Mouse (Mus musculus): ENCODE results near the gene Iqsec1. TPM values are rescaled to one million over a fixed set of nuclear protein-coding genes. Genes with fewer than 3 reads are reported as not detected.
A peak's percentile ranks its signal among the peaks of the same experiment; 100 is the strongest.

Gene Iqsec1
- total and polyA plus RNA-seq, 2 experiments from 2014 or later = 34.5 to 149 TPM

DNA sequence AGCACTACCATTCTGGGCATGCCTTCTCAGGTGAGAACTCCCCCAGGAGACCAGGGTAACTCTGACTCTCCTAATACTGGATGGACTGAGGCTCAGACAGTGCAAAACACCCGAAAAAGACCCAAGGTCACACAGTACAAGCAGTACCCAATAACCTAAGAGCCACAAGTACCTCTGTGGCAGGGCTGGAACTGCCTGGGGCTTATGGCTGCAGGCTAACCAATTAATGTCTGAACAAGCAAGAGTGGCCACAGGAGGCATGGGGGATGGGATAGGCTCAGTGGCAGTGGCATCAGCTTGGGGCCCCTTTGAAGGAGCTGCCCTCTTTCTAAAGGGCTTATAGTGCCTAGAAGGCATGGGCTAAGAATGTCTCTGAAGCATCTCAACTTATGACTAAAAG lies 263.0 kb downstream of the Iqsec1 start:
- no peak overlapping the region for H3K4me3 ChIP-seq (ENCODE audit: low read depth, low read length)
- H3K4me1 ChIP-seq (ENCODE audit: insufficient read depth, low read length) = peaks cover 3% of the 10 kb centered on the region; the same call in 1 of the 2 replicates
- TF ChIP-seq CTCF (IDR thresholded peaks at IDR 0.05) = no peak
- no peak overlapping the region for H3K4me2 ChIP-seq (ENCODE audit: low read depth, low read length, poor library complexity, severe bottlenecking)
- 53% methylated on average over 1 of the region's 1 CpGs for WGBS
- no peaks in the 10 kb centered on the region for H3K9me3 ChIP-seq (ENCODE audit: low read length)
- no peaks in the 10 kb centered on the region for H3K27me3 ChIP-seq (ENCODE audit: insufficient read depth, low read length)
- ATAC-seq (ENCODE audit: low FRiP score) (0 out of 2 replicates have a peak, but pooled peaks have one; percentile 14), DNase-seq (ENCODE audit: low spot score) (no peak)
- no peak overlapping the region for H3K27ac ChIP-seq (ENCODE audit: low read depth, low read length)
- no peak overlapping the region for H3K9ac ChIP-seq (replicated peaks; ENCODE audit: low read length, poor library complexity, severe bottlenecking)
- no peaks in the 10 kb centered on the region for H3K36me3 ChIP-seq (ENCODE audit: insufficient read depth, low read length)

DNA sequence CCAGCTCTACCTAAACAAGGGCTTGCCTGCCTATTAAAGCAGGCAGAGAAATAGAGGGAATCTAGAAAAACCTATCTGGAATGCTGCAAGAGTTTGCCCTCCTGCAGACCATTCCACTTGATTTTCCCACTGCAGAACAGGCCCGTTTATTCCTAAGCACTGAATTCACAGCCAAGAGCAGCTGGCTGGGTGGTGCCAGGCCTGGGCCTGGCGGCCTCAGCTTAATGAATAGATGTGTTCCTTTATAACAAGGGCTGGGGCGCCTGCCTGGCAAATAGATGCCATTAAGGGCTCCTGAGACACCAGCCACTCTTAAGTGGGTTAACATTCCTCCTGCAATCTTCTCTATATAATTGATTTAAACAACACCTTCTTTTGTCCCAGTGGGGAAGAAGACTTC lies 265.5 kb downstream of the Iqsec1 start:
- no peak overlapping the region for H3K4me2 ChIP-seq (ENCODE audit: low read depth, low read length, poor library complexity, severe bottlenecking)
- H3K4me1 ChIP-seq (ENCODE audit: insufficient read depth, low read length) = peaks cover 3% of the 10 kb centered on the region; the same call in 1 of the 2 replicates
- 49% methylated on average over 3 of the region's 3 CpGs for WGBS
- no peak for TF ChIP-seq CTCF (IDR thresholded peaks at IDR 0.05)
- H3K9ac ChIP-seq (replicated peaks; ENCODE audit: low read length, poor library complexity, severe bottlenecking) = no peak overlapping the region
- H3K4me3 ChIP-seq (ENCODE audit: low read depth, low read length) = no peak overlapping the region
- H3K36me3 ChIP-seq (ENCODE audit: insufficient read depth, low read length) = no peaks in the 10 kb centered on the region
- no peak for ATAC-seq (ENCODE audit: low FRiP score)
- no peaks in the 10 kb centered on the region for H3K27me3 ChIP-seq (ENCODE audit: insufficient read depth, low read length)
- no peaks in the 10 kb centered on the region for H3K9me3 ChIP-seq (ENCODE audit: low read length)
- DNase-seq (ENCODE audit: low spot score) = peak; percentile 58
- H3K27ac ChIP-seq (ENCODE audit: low read depth, low read length) = no peak overlapping the region

DNA sequence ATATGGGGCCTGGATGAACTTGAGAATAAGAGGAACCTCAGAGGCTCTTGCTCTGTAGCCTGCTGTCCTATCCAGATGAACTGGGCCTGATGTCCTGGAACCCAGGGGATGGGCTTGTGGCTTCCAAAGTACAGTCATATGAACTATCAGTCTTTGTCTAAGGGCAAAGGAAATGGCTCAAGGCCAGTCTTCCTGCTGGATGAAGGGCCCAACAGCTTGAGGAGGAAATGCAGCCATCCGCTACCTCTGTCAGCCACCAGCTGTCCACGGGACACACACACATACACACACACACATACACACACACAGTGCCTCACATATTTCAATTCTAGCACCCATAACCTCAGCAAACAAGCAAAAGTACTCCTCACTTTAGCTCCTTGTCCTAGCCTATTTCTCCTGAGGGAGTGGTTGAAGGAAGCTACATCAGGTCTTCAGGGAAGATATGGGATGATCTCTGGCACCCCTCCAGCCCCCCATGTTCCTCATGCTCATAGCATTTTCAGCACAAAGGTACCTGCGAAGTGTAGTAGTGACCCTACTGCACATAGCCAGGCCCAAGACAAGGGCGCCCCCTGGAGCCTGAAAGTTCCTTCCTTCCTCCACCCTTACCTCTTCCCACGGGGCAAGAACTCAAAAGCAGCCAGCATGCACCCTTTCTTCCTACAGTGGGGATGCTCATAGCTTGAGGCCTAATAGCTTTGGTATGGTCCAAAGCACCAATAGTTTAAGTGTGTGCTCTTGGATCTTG lies 267.3 kb downstream of the Iqsec1 start:
- H3K4me3 ChIP-seq (ENCODE audit: low read depth, low read length) = no peak overlapping the region
- ATAC-seq (ENCODE audit: low FRiP score) = no peak
- peaks cover 8% of the 10 kb centered on the region for H3K4me1 ChIP-seq (ENCODE audit: insufficient read depth, low read length)
- H3K27me3 ChIP-seq (ENCODE audit: insufficient read depth, low read length) = no peaks in the 10 kb centered on the region
- no peaks in the 10 kb centered on the region for H3K36me3 ChIP-seq (ENCODE audit: insufficient read depth, low read length)
- no peak overlapping the region for H3K9ac ChIP-seq (replicated peaks; ENCODE audit: low read length, poor library complexity, severe bottlenecking)
- TF ChIP-seq CTCF (IDR thresholded peaks at IDR 0.05) = peak; percentile 56
- peak; percentile 48 for DNase-seq (ENCODE audit: low spot score)
- no peaks in the 10 kb centered on the region for H3K9me3 ChIP-seq (ENCODE audit: low read length)
- H3K4me2 ChIP-seq (ENCODE audit: low read depth, low read length, poor library complexity, severe bottlenecking) = no peak overlapping the region
- no peak overlapping the region for H3K27ac ChIP-seq (ENCODE audit: low read depth, low read length)
- WGBS = 59% methylated on average over 5 of the region's 5 CpGs

DNA sequence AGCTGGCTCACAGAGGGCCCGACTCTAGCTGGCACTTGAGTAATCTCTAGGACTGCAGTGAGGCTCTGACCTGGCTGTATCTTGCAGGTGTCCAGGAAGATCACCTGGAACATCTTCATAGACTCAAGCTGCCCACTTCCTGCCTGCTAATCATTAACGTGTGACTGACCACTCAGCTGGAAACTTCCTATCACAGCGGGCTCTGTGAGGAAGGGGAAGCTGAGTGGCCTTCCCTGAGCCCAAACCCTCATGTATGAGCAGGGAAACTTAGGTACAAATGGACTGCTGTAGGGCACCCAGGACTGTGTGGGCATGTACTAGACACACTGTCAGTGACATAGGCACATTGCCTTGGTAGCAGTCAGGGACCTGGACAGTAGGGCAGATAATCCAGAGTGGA lies 268.3 kb downstream of the Iqsec1 start:
- 65% methylated on average over 3 of the region's 3 CpGs for WGBS
- Histone ChIP-seq H3K9ac (replicated peaks; ENCODE audit: low read length, poor library complexity, severe bottlenecking) (no peak overlapping the region), H3K4me2 (ENCODE audit: low read depth, low read length, poor library complexity, severe bottlenecking) (no peak overlapping the region), H3K4me1 (ENCODE audit: insufficient read depth, low read length) (peaks cover 10% of the 10 kb centered on the region), H3K27me3 (ENCODE audit: insufficient read depth, low read length) (no peaks in the 10 kb centered on the region), H3K36me3 (ENCODE audit: insufficient read depth, low read length) (no peaks in the 10 kb centered on the region), H3K27ac (ENCODE audit: low read depth, low read length) (no peak overlapping the region), H3K9me3 (ENCODE audit: low read length) (no peaks in the 10 kb centered on the region), H3K4me3 (ENCODE audit: low read depth, low read length) (no peak overlapping the region)
- DNase-seq (ENCODE audit: low spot score) (no peak), ATAC-seq (ENCODE audit: low FRiP score) (no peak)
- TF ChIP-seq CTCF (IDR thresholded peaks at IDR 0.05) = no peak

DNA sequence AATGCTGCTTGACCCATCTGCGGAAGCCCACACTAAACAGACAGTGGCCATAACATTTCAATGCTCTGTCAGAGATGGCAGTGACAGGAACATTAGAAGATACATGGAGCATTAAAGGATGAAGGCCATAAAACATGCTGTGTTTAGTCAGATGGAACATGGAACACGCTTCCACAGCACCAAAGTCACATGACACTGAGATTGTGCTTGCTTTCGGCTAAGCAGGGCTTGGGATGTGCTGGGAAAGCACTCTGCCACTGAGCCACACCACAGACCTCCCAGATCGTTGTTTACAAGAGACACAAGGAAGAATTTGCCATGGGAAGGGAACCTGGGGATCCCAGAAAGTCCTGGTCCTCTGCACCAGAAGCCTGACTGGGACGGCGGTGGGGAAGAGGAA lies 269.1 kb downstream of the Iqsec1 start:
- Histone ChIP-seq H3K9me3 (ENCODE audit: low read length) (no peaks in the 10 kb centered on the region), H3K27ac (ENCODE audit: low read depth, low read length) (no peak overlapping the region), H3K4me3 (ENCODE audit: low read depth, low read length) (no peak overlapping the region), H3K27me3 (ENCODE audit: insufficient read depth, low read length) (no peaks in the 10 kb centered on the region), H3K9ac (replicated peaks; ENCODE audit: low read length, poor library complexity, severe bottlenecking) (no peak overlapping the region), H3K4me1 (ENCODE audit: insufficient read depth, low read length) (peaks cover 15% of the 10 kb centered on the region), H3K36me3 (ENCODE audit: insufficient read depth, low read length) (no peaks in the 10 kb centered on the region), H3K4me2 (ENCODE audit: low read depth, low read length, poor library complexity, severe bottlenecking) (no peak overlapping the region)
- 88% methylated on average over 6 of the region's 6 CpGs for WGBS
- ATAC-seq (ENCODE audit: low FRiP score) (no peak), DNase-seq (ENCODE audit: low spot score) (no peak)
- TF ChIP-seq CTCF (IDR thresholded peaks at IDR 0.05) = no peak

DNA sequence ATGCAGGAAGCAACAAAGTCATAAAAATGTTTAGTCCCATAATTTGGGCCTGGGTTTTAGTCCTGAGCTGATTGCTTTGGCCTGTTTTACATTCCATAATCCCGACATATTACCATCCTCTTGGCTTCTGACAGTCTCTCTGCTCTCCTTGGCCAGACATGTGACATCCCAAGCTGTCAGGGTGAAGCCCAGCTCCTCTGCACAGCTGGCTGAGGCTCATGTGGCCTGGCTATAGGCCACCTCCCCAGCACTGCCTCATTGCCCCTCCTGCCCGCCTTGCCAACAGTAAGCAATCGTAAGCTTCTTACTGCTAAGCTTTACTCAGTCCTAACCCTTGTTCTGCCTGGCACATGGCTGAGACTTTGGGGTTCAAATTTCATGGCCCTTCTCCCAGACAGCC lies 270.0 kb downstream of the Iqsec1 start:
- 58% methylated on average over 3 of the region's 3 CpGs for WGBS
- no peak for TF ChIP-seq CTCF (IDR thresholded peaks at IDR 0.05)
- no peaks in the 10 kb centered on the region for H3K27me3 ChIP-seq (ENCODE audit: insufficient read depth, low read length)
- H3K4me3 ChIP-seq (ENCODE audit: low read depth, low read length) = no peak overlapping the region
- no peak overlapping the region for H3K4me2 ChIP-seq (ENCODE audit: low read depth, low read length, poor library complexity, severe bottlenecking)
- H3K9ac ChIP-seq (replicated peaks; ENCODE audit: low read length, poor library complexity, severe bottlenecking) = no peak overlapping the region
- DNase-seq (ENCODE audit: low spot score) (peak; percentile 61), ATAC-seq (ENCODE audit: low FRiP score) (no peak)
- H3K4me1 ChIP-seq (ENCODE audit: insufficient read depth, low read length) = peaks cover 15% of the 10 kb centered on the region
- H3K27ac ChIP-seq (ENCODE audit: low read depth, low read length) = no peak overlapping the region
- no peaks in the 10 kb centered on the region for H3K9me3 ChIP-seq (ENCODE audit: low read length)
- H3K36me3 ChIP-seq (ENCODE audit: insufficient read depth, low read length) = no peaks in the 10 kb centered on the region
